Mouse (Mus musculus) lung, embryonic 16.5 days (tissue): ENCODE data around the gene Zfp668. TPM values are rescaled to one million over a fixed set of nuclear protein-coding genes. Genes with fewer than 3 reads are reported as not detected.

ENCODE experiments used
- ATAC-seq: fragments of 200-750 bp; cut with Nextera tagmentation; 2 replicates; pipeline ENCODE4 v1.8.0; 2017; ENCODE audit warnings: low read depth, mild to moderate bottlenecking, moderate library complexity
- H3K27ac ChIP-seq: fragments of 300-500 bp; sonication (generic); 2 replicates; pipeline ENCODE4 v1.5.1; 2014; ENCODE audit warnings: mild to moderate bottlenecking, control low read depth, low read length
- H3K27me3 ChIP-seq: fragments of 300-500 bp; sonication (generic); 2 replicates; pipeline ENCODE4 v1.6.1; 2014; ENCODE audit warnings: low read depth, low read length, mixed read lengths; ENCODE audit not compliant: control insufficient read depth, insufficient read depth
- H3K36me3 ChIP-seq: fragments of 300-500 bp; sonication (generic); 2 replicates; pipeline ENCODE4 v1.6.1; 2014; ENCODE audit warnings: low read length; ENCODE audit not compliant: control insufficient read depth, insufficient read depth
- H3K4me1 ChIP-seq: fragments of 300-500 bp; sonication (generic); replicated peaks from 2 replicates; pipeline ENCODE4 v1.6.1; 2014; ENCODE audit warnings: low read length, mixed read lengths; ENCODE audit not compliant: control insufficient read depth, insufficient read depth
- H3K4me2 ChIP-seq: fragments of 300-500 bp; sonication (generic); 2 replicates; pipeline ENCODE4 v1.6.1; 2014; ENCODE audit warnings: low read depth, low read length, control low read depth
- H3K4me3 ChIP-seq: fragments of 300-500 bp; sonication (generic); 2 replicates; pipeline ENCODE4 v1.5.1; 2014; ENCODE audit warnings: mild to moderate bottlenecking, low read length, control low read depth
- H3K9ac ChIP-seq: fragments of 300-500 bp; sonication (generic); 2 replicates; pipeline ENCODE4 v1.6.1; 2014; ENCODE audit warnings: low read length, control low read depth
- H3K9me3 ChIP-seq: fragments of 300-500 bp; sonication (generic); 2 replicates; pipeline ENCODE4 v1.6.1; 2016; ENCODE audit warnings: low read length; ENCODE audit not compliant: control insufficient read depth
- WGBS: fragments of 180-500 bp; shearing (Covaris S2); extraction: QIAGEN DNeasy Blood & Tissue Kit; methylation state at CpG from one replicate; pipeline ENCODE4 v1.1.7; 2014; 5-methylcytosine and 5-hydroxymethylcytosine counted together
- polyA plus RNA-seq: library from polyadenylated mRNA; unstranded; fragments of >200 nt; fragmentation: Nextera tagmentation; extraction: Ambion mirVana; gene quantifications from 2 replicates; pipeline ENCODE4 v1.2.1, GENCODE M21; 2015

Zfp668 gene
- 15.0 and 17.5 TPM in 2 replicates for polyA plus RNA-seq

DNA sequence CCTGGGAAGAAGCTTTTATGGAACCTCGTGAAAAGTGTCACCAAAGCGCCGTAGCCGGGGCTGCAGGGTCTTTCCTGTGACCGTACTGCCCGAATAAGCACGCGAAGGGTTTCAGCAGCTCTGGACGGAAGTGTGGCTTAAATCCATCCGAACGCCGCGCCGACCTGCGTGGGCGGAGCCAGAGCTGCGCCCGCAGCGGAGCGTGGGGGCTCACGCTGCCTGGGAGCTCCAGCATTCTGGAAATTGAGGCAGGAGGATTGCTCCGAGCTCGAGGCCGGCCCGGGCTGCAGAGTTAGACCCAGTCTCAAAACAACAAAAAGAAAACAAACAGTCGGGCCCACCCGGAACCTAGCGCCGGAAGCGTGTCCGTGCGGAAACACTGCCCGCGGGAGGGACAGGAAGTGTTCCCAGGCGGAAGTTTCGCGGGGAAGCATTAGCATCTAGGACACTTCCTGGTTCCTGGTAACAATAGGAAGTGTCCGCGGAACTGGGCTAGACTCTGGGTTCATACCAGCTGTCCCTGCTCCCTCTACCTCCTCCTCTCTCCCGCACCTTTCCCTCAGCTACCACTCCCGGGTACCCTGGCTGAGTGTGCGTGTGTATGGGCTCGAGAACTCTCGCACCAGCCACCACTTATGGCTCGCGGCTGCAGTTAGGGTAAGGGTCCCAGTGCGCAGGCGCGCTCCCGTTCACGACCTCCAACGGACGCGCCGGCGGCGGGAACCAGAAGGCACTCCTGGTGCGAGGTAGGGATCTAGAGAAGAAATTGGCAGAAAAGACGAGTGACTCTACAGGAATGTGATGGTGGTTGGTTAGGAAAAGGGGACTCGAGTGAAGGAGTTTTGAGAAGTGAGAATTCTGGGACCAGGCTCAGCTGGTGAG, at the start of gene Zfp668:
Gene Zfp668 (minus strand): TSS at position 362 of the 882 bp plus-strand sequence.
- peak; percentile 72 for ATAC-seq
- Histone ChIP-seq H3K4me3 (peak within 1 kb of the TSS; percentile 98), H3K36me3 (peaks cover 26% of the 10 kb centered on the region), H3K9ac (peak within 1 kb of the TSS; percentile 99), H3K27me3 (no peaks in the 10 kb centered on the region), H3K4me1 (peaks cover 26% of the 10 kb centered on the region), H3K27ac (peak within 1 kb of the TSS; percentile 99), H3K9me3 (no peaks in the 10 kb centered on the region), H3K4me2 (peak within 1 kb of the TSS; percentile 98)
- WGBS: under 1% methylated on average over 60 of the region's 60 CpGs

DNA sequence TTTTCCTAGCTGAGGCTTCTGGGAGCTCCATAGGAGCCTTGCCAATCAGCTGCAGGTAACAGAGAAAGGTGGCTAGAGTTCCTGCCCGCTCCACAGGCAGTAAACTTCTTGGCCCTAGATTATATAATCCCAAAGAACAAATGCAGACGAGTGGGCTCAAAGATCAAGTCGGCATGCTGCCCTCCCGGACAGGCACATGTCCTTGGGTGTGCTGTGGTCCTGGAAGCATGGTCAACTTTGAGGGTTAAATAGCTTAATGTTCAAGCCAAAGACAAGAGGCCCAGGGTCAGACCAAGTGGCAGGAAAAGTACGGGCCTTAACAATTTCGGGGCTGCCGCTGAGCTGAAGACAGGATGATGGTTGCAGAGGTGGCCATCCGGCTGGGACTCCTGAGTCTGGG, 49.4 kb upstream of the Zfp668 start:
- Histone ChIP-seq H3K27ac (peak overlapping the region; percentile 94), H3K4me1 (peaks cover 28% of the 10 kb centered on the region), H3K4me3 (peak overlapping the region; percentile 15), H3K27me3 (no peaks in the 10 kb centered on the region), H3K9me3 (no peaks in the 10 kb centered on the region), H3K4me2 (peak overlapping the region; percentile 42), H3K9ac (peak overlapping the region; percentile 44), H3K36me3 (peaks cover 12% of the 10 kb centered on the region)
- 58% methylated on average over 8 of the region's 8 CpGs for WGBS
- ATAC-seq: no peak

DNA sequence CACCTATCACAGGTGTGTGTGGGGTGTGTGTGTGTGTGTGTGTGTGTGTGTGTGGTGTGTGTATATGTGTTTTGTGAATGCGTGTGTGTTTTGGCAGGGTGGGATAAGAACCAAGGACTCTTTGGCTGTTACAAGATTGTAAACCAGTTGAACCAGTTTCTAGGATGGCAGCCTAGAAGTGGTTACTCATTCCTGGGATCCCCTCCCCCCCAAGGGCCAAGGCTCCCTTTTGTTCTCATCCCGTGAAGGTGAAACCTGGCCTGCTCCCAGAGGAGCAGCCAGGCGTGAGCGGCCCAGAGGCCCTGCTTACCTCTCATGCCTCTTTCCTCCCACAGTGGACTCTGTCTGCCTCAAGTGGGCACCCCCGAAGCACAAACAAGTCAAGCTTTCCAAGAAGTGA, 48.6 kb upstream of the Zfp668 start:
- Histone ChIP-seq H3K9ac (no peak overlapping the region), H3K4me2 (peak overlapping the region; percentile 42; the same call in 1 of the 2 replicates), H3K27ac (peak overlapping the region; percentile 94), H3K9me3 (no peaks in the 10 kb centered on the region), H3K4me3 (no peak overlapping the region), H3K4me1 (peaks cover 26% of the 10 kb centered on the region), H3K27me3 (no peaks in the 10 kb centered on the region), H3K36me3 (peaks cover 12% of the 10 kb centered on the region)
- ATAC-seq: peak; percentile 88
- 62% methylated on average over 5 of the region's 5 CpGs for WGBS

DNA sequence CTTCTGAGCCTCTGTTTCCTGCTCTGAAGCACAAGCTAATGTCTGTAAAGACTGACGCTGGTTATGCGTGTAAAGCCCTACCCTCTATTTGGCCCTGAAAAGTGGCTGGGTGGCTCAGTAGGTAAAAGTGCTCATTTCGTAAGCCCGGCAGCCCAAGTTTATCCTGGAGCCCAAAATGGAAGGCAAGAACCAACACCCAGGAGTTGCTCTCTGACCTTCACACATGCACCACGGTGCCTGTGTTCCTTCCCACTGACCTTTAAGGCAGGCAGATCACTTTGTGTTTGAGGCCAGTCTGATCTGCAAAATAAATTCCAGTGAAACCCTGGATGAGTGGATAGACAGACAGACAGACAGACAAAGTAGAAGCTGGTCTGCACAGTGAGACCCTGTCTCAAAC, 47.1 kb upstream of the Zfp668 start:
- no peak for ATAC-seq
- WGBS: 70% methylated on average over 5 of the region's 5 CpGs
- Histone ChIP-seq H3K4me1 (peaks cover 26% of the 10 kb centered on the region), H3K27ac (peak overlapping the region; percentile 47), H3K36me3 (peaks cover 12% of the 10 kb centered on the region), H3K27me3 (no peaks in the 10 kb centered on the region), H3K4me2 (no peak overlapping the region), H3K9ac (no peak overlapping the region; the same call in 1 of the 2 replicates), H3K4me3 (no peak overlapping the region), H3K9me3 (no peaks in the 10 kb centered on the region)

DNA sequence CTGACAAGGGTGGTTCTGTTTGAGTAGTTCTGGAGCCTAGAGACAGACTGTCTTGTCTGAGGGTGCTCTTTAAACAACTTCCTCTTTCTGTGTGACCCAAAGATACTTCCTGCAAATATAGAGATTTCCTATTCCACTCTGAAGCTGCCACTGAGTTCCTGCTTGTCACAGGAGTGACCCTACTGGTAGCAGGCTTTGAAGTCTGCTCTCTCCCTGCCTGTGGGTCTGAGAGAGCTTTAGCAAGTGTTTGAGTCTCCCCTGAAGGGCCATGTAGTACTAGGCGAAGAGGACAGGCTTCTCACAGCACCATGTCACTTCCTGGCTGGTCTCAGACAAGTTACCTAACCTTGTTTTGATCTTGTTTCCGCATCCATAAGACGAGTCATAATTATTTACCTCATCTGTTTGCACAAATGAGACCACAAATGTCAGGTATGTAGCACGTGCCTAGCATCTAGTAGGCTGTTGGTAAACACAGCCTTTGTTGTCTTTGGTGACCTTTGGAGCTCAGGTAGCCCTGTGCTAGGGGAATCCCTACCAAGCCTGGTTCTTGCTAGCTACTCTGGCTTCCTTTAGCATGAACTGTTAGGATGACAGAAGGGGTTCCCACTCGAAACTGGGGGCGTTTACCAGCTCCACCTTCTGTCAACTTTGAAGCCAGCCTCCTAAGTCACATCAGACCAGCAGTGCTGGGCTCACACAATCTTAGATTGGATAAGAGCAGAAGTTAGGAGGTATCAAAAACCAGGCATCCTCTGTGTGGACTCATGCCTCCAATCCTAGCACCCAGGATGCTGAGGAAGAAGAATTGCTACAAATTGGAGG, 46.0 kb upstream of the Zfp668 start:
- Histone ChIP-seq H3K27ac (peak overlapping the region; percentile 63), H3K4me3 (no peak overlapping the region)

DNA sequence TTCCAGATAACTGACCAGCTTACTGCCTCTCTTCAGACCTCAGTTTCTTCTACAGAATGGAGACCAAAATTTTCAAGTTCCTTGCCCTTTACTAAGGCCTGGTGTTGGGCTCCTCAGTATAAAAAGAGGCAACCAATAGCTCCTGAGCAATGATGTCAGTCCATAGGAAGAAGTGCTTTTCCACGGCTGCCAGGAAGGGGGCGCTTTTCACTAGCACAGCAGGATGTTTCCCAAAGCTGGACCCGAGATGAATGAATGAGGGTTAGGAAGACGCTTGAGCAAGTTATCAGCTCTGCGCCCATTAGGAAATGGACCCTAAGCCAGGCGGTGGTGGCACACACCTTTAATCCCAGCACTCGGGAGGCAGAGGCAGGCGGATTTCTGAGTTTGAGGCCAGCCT, 44.9 kb upstream of the Zfp668 start:
- peaks cover 19% of the 10 kb centered on the region for H3K4me1 ChIP-seq
- H3K27ac ChIP-seq: no peak overlapping the region
- H3K4me2 ChIP-seq: no peak overlapping the region
- no peak overlapping the region for H3K9ac ChIP-seq
- H3K36me3 ChIP-seq: peaks cover 15% of the 10 kb centered on the region
- H3K4me3 ChIP-seq: no peak overlapping the region
- ATAC-seq: no peak
- WGBS: 62% methylated on average over 8 of the region's 8 CpGs
- no peaks in the 10 kb centered on the region for H3K9me3 ChIP-seq
- no peaks in the 10 kb centered on the region for H3K27me3 ChIP-seq

More for the DNA sequence above, 46.0 kb upstream of the Zfp668 start:
- Histone ChIP-seq H3K9ac (no peak overlapping the region), H3K4me2 (no peak overlapping the region), H3K4me1 (peaks cover 26% of the 10 kb centered on the region), H3K36me3 (peaks cover 13% of the 10 kb centered on the region), H3K27me3 (no peaks in the 10 kb centered on the region), H3K9me3 (no peaks in the 10 kb centered on the region)
- ATAC-seq: no peak
- 46% methylated on average over 6 of the region's 6 CpGs for WGBS

DNA sequence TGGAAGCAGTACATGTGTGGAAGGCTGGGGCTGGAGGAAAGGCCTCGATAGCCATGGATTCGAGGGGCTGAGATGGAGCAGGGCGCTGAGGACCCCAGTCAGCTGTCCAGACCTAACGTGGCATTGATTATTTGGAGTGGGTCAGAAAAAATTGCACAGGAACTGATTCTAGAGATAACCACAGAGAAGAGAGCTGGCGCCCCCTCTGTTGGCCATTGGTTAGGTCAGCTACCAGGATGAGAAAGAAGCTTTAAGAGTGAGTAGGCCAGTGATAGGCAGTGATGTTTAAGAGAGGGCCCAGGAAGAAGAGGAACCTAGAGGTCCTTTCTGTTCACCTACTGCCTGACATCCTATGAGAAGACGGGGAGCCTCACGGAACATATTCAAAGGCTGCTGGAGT, 42.7 kb upstream of the Zfp668 start:
- ATAC-seq: no peak
- Histone ChIP-seq H3K4me1 (peaks cover 12% of the 10 kb centered on the region), H3K4me3 (no peak overlapping the region), H3K36me3 (peaks cover 15% of the 10 kb centered on the region), H3K27me3 (no peaks in the 10 kb centered on the region), H3K27ac (no peak overlapping the region), H3K9me3 (no peaks in the 10 kb centered on the region), H3K4me2 (no peak overlapping the region), H3K9ac (no peak overlapping the region)
- 72% methylated on average over 7 of the region's 7 CpGs for WGBS

DNA sequence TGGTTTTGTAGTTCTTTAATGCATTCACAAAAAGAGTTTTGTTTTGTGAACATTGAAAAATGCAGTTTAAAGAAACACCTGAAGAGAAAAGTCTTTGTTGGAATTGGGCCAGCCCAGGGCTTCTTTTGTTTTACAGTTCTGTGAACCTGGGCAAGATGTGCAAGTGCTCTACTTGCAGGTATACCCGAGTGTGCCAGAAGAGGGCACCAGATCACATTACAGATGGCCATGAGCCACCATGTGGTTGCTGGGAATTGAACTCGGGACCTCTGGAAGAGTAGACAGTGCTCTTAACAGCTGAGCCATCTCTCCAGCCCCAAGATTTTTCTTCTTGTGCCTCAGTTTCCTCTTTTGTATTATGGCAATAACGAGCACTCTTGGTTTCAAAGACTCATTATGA, 41.6 kb upstream of the Zfp668 start:
- Histone ChIP-seq H3K36me3 (peaks cover 15% of the 10 kb centered on the region), H3K9ac (no peak overlapping the region), H3K27me3 (no peaks in the 10 kb centered on the region), H3K4me3 (no peak overlapping the region), H3K9me3 (no peaks in the 10 kb centered on the region), H3K27ac (no peak overlapping the region), H3K4me2 (no peak overlapping the region), H3K4me1 (peaks cover 3% of the 10 kb centered on the region; the same call in 1 of the 2 replicates)
- no peak for ATAC-seq
- WGBS: 57% methylated on average over 3 of the region's 3 CpGs

DNA sequence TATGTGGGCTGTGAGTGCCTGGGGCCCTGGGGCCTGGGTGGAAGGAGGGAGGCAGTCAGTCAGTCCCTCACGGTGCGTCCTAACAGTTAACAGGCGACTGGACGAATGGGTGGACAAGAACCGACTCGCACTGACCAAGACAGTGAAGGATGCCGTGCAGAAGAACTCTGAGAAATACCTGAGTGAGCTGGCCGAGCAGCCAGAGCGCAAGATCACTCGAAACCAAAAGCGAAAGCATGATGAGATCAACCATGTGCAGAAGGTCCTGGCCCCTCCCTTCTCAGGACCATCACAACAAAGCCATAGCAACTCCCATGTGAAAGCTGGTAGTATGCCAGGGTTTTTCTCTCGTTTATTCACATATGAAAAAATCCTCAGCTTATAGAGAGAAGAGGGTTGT, 38.7 kb upstream of the Zfp668 start:
- no peaks in the 10 kb centered on the region for H3K27me3 ChIP-seq
- 89% methylated on average over 12 of the region's 12 CpGs for WGBS
- H3K36me3 ChIP-seq: peaks cover 16% of the 10 kb centered on the region
- no peak overlapping the region for H3K4me2 ChIP-seq
- peaks cover 9% of the 10 kb centered on the region; the same call in 1 of the 2 replicates for H3K4me1 ChIP-seq
- no peak overlapping the region for H3K4me3 ChIP-seq
- H3K27ac ChIP-seq: no peak overlapping the region
- ATAC-seq: no peak
- H3K9me3 ChIP-seq: no peaks in the 10 kb centered on the region
- no peak overlapping the region for H3K9ac ChIP-seq
